Mouse (Mus musculus) CH12.LX (cell line): ENCODE data around the gene Cabp1. TPM values are rescaled to one million over a fixed set of nuclear protein-coding genes. Genes with fewer than 3 reads are reported as not detected.

Source experiments
- DNase-seq: peaks from one replicate; pipeline ENCODE4 v3.0.0-alpha.2; 2013; ENCODE audit errors: extremely low read depth
- H3K27ac ChIP-seq: 2 replicates; pipeline ENCODE4 v1.5.1; 2012; ENCODE audit warnings: low read depth, mild to moderate bottlenecking, control low read depth, moderate library complexity; ENCODE audit not compliant: insufficient read depth
- H3K27me3 ChIP-seq: replicated peaks from 2 replicates; pipeline ENCODE3; 2012; ENCODE audit warnings: inconsistent platforms
- H3K36me3 ChIP-seq, 2 experiments: replicated peaks in 1 of 2; 2 replicates each; pipeline versions ENCODE3 to v1.6.1; 2012; ENCODE audit warnings: inconsistent platforms in 1 of 2, low read length in 1 of 2, mild to moderate bottlenecking in 1 of 2, mixed read lengths in 1 of 2, moderate library complexity in 1 of 2; ENCODE audit not compliant: control insufficient read depth in 1 of 2, insufficient read depth in 1 of 2
- H3K4me1 ChIP-seq, 2 experiments: 2 replicates each; pipeline ENCODE4 v1.6.1; 2012; ENCODE audit warnings: inconsistent platforms in 1 of 2, moderate library complexity in 1 of 2; ENCODE audit not compliant: insufficient read depth in 2 of 2, control insufficient read depth in 1 of 2
- H3K4me2 ChIP-seq: 2 replicates; pipeline ENCODE4 v1.6.1; 2012; ENCODE audit warnings: low read depth, mild to moderate bottlenecking, control low read depth; ENCODE audit not compliant: poor library complexity, insufficient read depth, severe bottlenecking
- H3K4me3 ChIP-seq, 3 experiments: fragments of 150-350 bp in 1 of 3; sonication (generic) in 1 of 3; replicated peaks in 1 of 3; 2 replicates each; pipeline versions ENCODE3 to v1.5.1; 2011 to 2012; ENCODE audit warnings: low read depth in 2 of 3, low read length in 2 of 3, mild to moderate bottlenecking in 2 of 3, moderate library complexity in 2 of 3, control low read depth in 1 of 3, improper control_type of control experiment in 1 of 3, inconsistent platforms in 1 of 3, mixed read lengths in 1 of 3; ENCODE audit not compliant: poor library complexity in 1 of 3
- H3K79me2 ChIP-seq: replicated peaks from 2 replicates; pipeline ENCODE4 v1.6.1; 2012; ENCODE audit warnings: mild to moderate bottlenecking, moderate library complexity; ENCODE audit not compliant: control insufficient read depth, poor library complexity, insufficient read depth, severe bottlenecking; ENCODE audit errors: extremely low read depth
- H3K9ac ChIP-seq: 2 replicates; pipeline ENCODE4 v1.6.1; 2012; ENCODE audit warnings: low read depth, mild to moderate bottlenecking, control low read depth, moderate library complexity; ENCODE audit not compliant: insufficient read depth
- H3K9me3 ChIP-seq: replicated peaks from 2 replicates; pipeline ENCODE3; 2012; ENCODE audit warnings: low read length, inconsistent platforms, mixed read lengths
- BHLHE40 ChIP-seq: IDR thresholded peaks from 2 replicates; pipeline ENCODE4 v1.6.1; 2011; ENCODE audit warnings: mild to moderate bottlenecking, low read depth, low read length, improper control_type of control experiment
- CHD1 ChIP-seq: IDR thresholded peaks from 2 replicates; pipeline ENCODE4 v1.6.1; 2012; ENCODE audit warnings: low read depth, low read length, improper control_type of control experiment, inconsistent platforms
- CHD2 ChIP-seq: IDR thresholded peaks from 2 replicates; pipeline ENCODE4 v1.6.1; 2011; ENCODE audit warnings: low read length, improper control_type of control experiment
- CTCF ChIP-seq, 2 experiments: IDR thresholded peaks in 1 of 2; conservative IDR thresholded peaks in 1 of 2; 2 replicates each; pipeline ENCODE4 v1.5.1; 2011 to 2012; ENCODE audit warnings: low read depth in 2 of 2, low read length in 2 of 2, improper control_type of control experiment in 1 of 2, inconsistent platforms in 1 of 2, mild to moderate bottlenecking in 1 of 2, moderate library complexity in 1 of 2
- E2F4 ChIP-seq: IDR thresholded peaks from 2 replicates; pipeline ENCODE4 v1.6.1; 2011; ENCODE audit warnings: low read depth, low read length, improper control_type of control experiment; ENCODE audit not compliant: insufficient replicate concordance
- ETS1 ChIP-seq: conservative IDR thresholded peaks from 2 replicates; pipeline ENCODE4 v1.6.1; 2012; ENCODE audit warnings: low read depth, mild to moderate bottlenecking, inconsistent platforms, low read length, improper control_type of control experiment, moderate library complexity
- IRF4 ChIP-seq: IDR thresholded peaks from 2 replicates; pipeline ENCODE4 v1.6.1; 2014; ENCODE audit warnings: low read depth, mild to moderate bottlenecking, inconsistent platforms, low read length, improper control_type of control experiment
- JUND ChIP-seq: conservative IDR thresholded peaks from 2 replicates; pipeline ENCODE4 v1.6.1; 2011; ENCODE audit warnings: low read depth, low read length, improper control_type of control experiment
- KAT2A ChIP-seq: IDR thresholded peaks from 2 replicates; pipeline ENCODE4 v1.6.1; 2012; ENCODE audit warnings: low read length, improper control_type of control experiment, inconsistent platforms; ENCODE audit not compliant: insufficient replicate concordance
- MAX ChIP-seq: IDR thresholded peaks from 2 replicates; pipeline ENCODE4 v1.6.1; 2011; ENCODE audit warnings: low read length, improper control_type of control experiment
- MAZ ChIP-seq: IDR thresholded peaks from 2 replicates; pipeline ENCODE4 v1.6.1; 2012; ENCODE audit warnings: low read depth, mild to moderate bottlenecking, inconsistent platforms, low read length, improper control_type of control experiment, moderate library complexity
- MYC ChIP-seq: IDR thresholded peaks from 2 replicates; pipeline ENCODE4 v1.6.1; 2011; ENCODE audit warnings: low read depth, mild to moderate bottlenecking, improper control_type of control experiment, low read length
- POLR2AphosphoS2 ChIP-seq: IDR thresholded peaks from 2 replicates; pipeline ENCODE4 v1.6.1; 2011; ENCODE audit warnings: low read depth, low read length, improper control_type of control experiment
- RCOR1 ChIP-seq: conservative IDR thresholded peaks from 2 replicates; pipeline ENCODE4 v1.6.1; 2012; ENCODE audit warnings: low read depth, mild to moderate bottlenecking, inconsistent platforms, low read length, improper control_type of control experiment
- SIN3A ChIP-seq: IDR thresholded peaks from 2 replicates; pipeline ENCODE4 v1.6.1; 2012; ENCODE audit warnings: low read length, improper control_type of control experiment, inconsistent platforms
- TBP ChIP-seq: conservative IDR thresholded peaks from 2 replicates; pipeline ENCODE4 v1.6.1; 2011; ENCODE audit warnings: low read depth, low read length, improper control_type of control experiment
- TCF12 ChIP-seq: IDR thresholded peaks from 2 replicates; pipeline ENCODE4 v1.6.1; 2014; ENCODE audit warnings: low read depth, mild to moderate bottlenecking, inconsistent platforms, low read length, improper control_type of control experiment
- USF1 ChIP-seq: IDR thresholded peaks from 2 replicates; pipeline ENCODE4 v1.6.1; 2014; ENCODE audit warnings: low read depth, mild to moderate bottlenecking, inconsistent platforms, low read length, improper control_type of control experiment
- ZKSCAN1 ChIP-seq: IDR thresholded peaks from 2 replicates; pipeline ENCODE4 v1.6.1; 2012; ENCODE audit warnings: low read depth, inconsistent platforms, low read length, improper control_type of control experiment, borderline replicate concordance
- ZNF384 ChIP-seq: IDR thresholded peaks from 2 replicates; pipeline ENCODE4 v1.6.1; 2012; ENCODE audit warnings: low read depth, low read length, improper control_type of control experiment, inconsistent platforms
- dilution Hi-C: fragments of 300-500 bp; cut with MboI; formaldehyde crosslinking; loops from 2 replicates; pipeline ENCODE4 v1.14.3; 2020; ENCODE audit warnings: low sequenced_read_pairs; ENCODE audit not compliant: extremely low pct_unique_long_range_greater_than_20kb, extremely low pct_ligation_motif_present
- in situ Hi-C: fragments of 300-500 bp; cut with MboI; formaldehyde crosslinking; loops from 3 replicates; pipeline ENCODE4 v1.14.3; 2019; ENCODE audit warnings: low sequenced_read_pairs, low pct_ligation_motif_present, low pct_unique_long_range_greater_than_20kb, mixed read lengths
- polyA plus RNA-seq: library from polyadenylated mRNA; unstranded; fragments of >175 nt; gene quantifications from 2 replicates; pipeline ENCODE4 v1.2.1, GENCODE M21; 2012; ENCODE audit warnings: low read depth; ENCODE audit not compliant: insufficient read length
- total RNA-seq, 2 experiments: library from RNA; depleted of rRNA; stranded (reverse); fragments of 300-350 nt in 1 of 2; fragments of >200 nt in 1 of 2; gene quantifications; 2 replicates each; pipeline ENCODE4 v1.2.3; 2012 to 2014

Gene Cabp1
- total and polyA plus RNA-seq, 3 experiments: 0.59 to 1.8 (median 1.7) TPM

DNA sequence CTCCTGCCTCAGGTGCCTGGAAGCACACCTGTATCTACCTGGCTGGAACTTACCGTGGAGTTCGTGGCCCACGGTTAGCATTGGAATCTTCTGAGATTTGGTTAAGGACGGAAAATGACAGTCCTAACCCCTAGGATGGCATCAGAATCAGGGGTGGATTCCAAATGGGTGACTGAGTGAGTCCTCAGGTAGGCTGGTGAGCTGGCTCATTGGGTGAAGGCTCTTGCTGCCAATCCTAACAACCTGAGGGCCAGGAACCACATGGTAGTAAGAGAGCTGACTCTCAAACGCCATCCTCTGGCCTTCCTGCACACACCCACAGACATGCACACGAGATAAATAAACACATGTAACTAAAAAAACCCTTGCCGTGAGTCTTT, 27.4 kb downstream of the Cabp1 start:
- Histone ChIP-seq H3K27ac (no peak overlapping the region), H3K79me2 (no peaks in the 10 kb centered on the region), H3K4me1 (peaks cover 8 to 22% of the 10 kb centered on the region in 2 experiments), H3K4me3 (peak overlapping the region in 1 of 3 experiments; percentile 35), H3K9me3 (no peaks in the 10 kb centered on the region), H3K9ac (no peak overlapping the region), H3K4me2 (no peak overlapping the region), H3K27me3 (no peaks in the 10 kb centered on the region), H3K36me3 (no peaks in the 10 kb centered on the region)
- dilution Hi-C loops (no loop called here), in situ Hi-C loops (loop anchor here (5.0 kb wide), 1 partner anchor 40 kb away; no protein-coding TSS in a partner anchor)
- TF ChIP-seq RCOR1 (no peak), MAX (no peak), POLR2AphosphoS2 (no peak), BHLHE40 (no peak), ZNF384 (no peak), CTCF (conservative IDR thresholded peaks at IDR 0.05 in 1 of 2, IDR thresholded peaks at IDR 0.05 in 1 of 2; ENCODE audit: low read depth in 2 of 2, low read length in 2 of 2) (no peak), IRF4 (no peak), MYC (no peak), TBP (no peak), USF1 (no peak), ZKSCAN1 (no peak)
- no peak for DNase-seq

DNA sequence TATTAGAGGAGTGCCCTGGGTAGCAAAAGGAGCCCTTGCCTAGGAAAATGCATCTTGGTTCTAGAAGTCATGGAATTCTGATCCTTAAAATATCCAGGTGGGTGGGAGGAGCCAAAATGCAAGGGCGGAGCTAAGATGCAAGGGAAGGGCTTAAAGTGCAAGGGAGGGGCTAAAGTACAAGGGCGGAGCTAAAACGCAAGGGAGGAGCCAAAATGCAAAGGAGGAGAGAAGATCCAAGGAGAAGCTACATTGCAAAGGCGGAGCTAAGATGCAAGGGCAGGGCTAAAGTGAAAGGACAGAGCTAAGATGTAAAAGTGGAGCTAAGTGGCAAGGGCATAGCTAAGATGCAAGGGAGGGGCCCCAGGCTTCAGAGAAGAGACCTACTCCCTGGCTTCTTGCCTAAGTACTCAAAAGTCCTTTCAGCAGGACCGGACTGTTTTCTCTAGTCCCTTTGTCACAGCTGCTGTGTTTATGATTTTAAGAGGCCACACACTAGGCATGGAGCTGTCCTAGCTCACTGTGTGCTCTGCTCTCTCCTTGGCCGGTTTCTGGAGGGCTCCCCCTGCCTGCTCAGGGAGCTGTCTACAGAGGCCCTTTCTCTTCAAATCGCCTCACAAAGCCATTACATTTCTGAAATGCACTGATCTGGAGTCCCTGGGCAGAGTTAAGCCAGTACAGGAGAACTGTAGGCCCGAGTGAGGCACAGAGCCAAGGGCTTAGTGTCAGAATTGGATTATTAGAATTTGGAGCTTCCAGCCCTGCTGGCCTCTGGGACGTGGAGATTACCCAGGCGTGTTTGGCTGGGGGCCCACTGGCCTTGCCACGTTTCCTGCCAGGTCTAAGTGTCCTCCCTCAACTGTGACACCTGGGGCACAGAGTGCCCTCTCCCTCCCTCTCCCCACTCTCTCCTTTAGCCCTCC, 28.0 kb downstream of the Cabp1 start:
- peaks cover 8 to 26% of the 10 kb centered on the region in 2 experiments for H3K4me1 ChIP-seq
- no peaks in the 10 kb centered on the region for H3K9me3 ChIP-seq
- peak; percentile 30 for DNase-seq
- dilution Hi-C loops: no loop called here
- no peaks in the 10 kb centered on the region for H3K27me3 ChIP-seq
- no peaks in the 10 kb centered on the region for H3K36me3 ChIP-seq
- no peak overlapping the region for H3K4me2 ChIP-seq
- no peak overlapping the region for H3K27ac ChIP-seq
- TF ChIP-seq SIN3A (no peak), E2F4 (no peak), CHD2 (no peak), TBP (no peak), RCOR1 (no peak), USF1 (no peak), KAT2A (no peak), CHD1 (no peak), TCF12 (no peak), JUND (no peak), ETS1 (no peak), MAZ (no peak)
- in situ Hi-C loops: loop anchor here (5.0 kb wide), 1 partner anchor 39 kb away; no protein-coding TSS in a partner anchor
- no peak overlapping the region for H3K4me3 ChIP-seq
- no peaks in the 10 kb centered on the region for H3K79me2 ChIP-seq
- no peak overlapping the region for H3K9ac ChIP-seq
